Mouse (Mus musculus) liver, adult 2 months (tissue): Measurements from ENCODE around the gene Six6.

Experiments
- CTCF ChIP-seq: fragments of 200-500 bp; IDR thresholded peaks from 2 replicates; pipeline ENCODE4 v1.5.1; 2011; ENCODE audit warnings: low read depth, low read length, control low read depth
- POLR2A ChIP-seq: fragments of 200-500 bp; IDR thresholded peaks from 2 replicates; pipeline ENCODE4 v1.6.1; 2011; ENCODE audit warnings: low read length, control low read depth; ENCODE audit not compliant: insufficient read depth; ENCODE audit errors: extremely low read depth

GRCm38 (mm10) chr12:72973161-72973560 is 33.5 kb downstream of the Six6 start:
- TF ChIP-seq POLR2A (no peak), CTCF (peak; percentile 23; the same call in 1 of the 2 replicates)
